Mouse (Mus musculus): ENCODE measurements around the gene Scaf1.
A peak's percentile ranks its signal among the peaks of the same experiment; 100 is the strongest.

The Scaf1 gene

DNA sequence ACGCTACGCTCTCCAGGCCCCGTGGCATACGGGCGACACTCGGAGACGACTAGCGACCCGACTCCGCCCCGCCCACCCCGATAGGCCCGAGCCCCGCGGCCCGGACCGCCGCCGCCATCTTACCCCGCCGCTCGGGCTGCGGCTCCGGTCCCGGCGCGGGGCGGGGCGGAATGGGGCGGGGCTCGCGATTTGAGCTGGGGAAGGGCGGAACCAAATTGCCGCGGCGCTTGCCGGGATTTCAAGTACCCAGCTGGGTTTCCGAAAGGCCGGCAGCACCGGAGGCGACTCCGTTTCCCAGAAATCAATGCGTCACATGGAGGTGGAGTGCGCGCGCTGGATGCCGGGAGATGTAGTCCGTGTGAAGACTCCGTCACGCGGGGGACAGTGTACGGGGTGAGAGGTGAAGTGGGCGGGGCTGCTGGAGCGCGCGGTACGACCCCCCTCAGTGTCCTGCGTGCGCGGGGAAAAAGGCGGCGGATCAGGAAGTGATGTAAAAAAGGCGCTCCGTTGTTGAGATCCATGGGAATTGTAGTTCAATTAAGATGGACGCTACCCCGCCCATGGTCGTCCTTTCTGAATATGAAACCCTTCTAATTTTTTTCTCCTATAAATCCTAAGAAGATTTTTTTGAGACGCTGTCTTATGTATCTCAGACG is at the start of gene Scaf1:
Gene Scaf1 (minus strand): TSS at position 407 of the 656 bp plus-strand sequence.
- DNase-seq (ENCODE audit: low read depth) = peak; percentile 96

DNA sequence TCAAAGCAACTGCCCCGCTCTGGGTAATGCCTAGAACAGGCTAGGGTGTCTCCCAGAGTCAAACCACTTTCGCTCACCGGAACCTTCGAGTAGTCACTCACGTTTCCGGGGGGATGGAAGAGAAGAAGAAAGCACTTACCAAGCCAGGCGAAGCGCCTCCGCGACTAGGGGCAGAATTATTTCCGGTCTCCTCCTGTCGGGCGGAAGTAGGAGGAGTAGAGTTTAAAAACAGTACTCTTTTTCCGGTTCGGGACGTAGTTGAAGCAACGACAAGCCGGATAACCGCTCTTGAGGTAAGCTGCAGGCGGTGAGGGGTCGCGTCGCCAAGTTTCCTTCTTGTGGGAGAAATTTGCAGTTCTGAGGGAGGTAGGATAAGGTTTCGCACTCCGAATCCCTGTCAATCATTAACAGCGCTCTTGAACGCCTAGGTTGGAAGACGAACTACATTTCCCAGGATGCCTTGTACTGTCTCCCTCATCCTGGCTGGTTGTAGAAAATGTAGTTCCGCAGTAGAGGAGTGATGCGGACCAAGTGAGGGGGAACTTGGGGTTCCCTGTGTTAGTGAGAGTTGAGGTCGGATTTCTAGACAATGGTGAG is 46.2 kb upstream of the Scaf1 start, which contains the start of the genes Nosip and Prrg2:
Gene Nosip (plus strand): TSS at position 191 of the 597 bp plus-strand sequence.
Gene Prrg2 (minus strand): TSS at position 439 of the 597 bp plus-strand sequence.
- DNase-seq (ENCODE audit: low read depth) = peak; percentile 100

DNA sequence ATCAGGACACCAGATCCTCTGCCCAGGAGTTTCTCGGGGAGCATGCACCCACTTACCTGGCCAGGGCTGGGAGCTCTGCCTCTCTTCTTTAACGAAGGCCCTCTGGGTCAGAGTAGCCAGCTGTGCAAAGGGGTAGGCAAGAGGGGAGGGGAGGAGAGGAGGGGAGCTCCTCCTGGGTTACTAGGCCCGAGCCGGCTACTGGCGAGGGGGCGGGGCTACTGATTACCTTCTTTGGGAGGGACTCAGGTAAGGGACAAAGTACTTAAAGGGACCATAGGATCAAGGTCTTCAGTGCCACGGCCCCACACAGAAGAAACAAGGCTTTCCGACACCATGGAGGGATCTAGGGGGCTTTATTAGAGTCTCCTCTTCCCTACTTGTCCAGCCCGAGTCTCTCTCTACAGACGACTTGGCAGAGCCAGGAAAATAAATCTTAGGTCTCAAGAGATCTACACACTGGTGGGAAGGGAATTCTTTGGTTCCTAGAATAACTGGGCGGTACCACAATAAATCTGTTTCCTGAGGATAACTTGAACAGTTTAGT is 45.4 kb upstream of the Scaf1 start:
- DNase-seq (ENCODE audit: low read depth) = no peak

DNA sequence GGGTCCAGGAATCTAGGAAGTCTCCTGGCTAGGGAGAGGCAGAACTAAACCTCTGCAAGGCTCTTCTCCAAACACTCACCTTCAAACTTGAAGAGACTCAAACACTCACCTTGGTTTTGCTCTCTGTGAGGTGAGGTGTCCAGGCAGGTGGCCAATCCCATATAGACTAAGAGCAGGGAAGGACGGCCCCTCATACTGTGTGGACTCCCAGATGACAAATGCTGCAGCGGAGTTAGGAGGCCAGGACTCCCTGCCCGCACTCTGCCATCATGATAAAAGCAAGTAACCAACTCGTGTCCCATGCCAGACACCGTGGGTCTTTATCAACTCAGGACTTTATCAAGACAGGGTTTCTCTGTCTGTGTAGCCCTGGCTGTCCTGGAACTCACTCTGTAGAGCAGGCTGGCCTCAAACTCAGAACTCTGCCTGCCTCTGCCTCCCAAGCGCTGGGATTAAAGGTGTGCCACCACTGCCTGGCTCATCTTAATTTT is 44.5 kb upstream of the Scaf1 start:
- DNase-seq (ENCODE audit: low read depth) = no peak

DNA sequence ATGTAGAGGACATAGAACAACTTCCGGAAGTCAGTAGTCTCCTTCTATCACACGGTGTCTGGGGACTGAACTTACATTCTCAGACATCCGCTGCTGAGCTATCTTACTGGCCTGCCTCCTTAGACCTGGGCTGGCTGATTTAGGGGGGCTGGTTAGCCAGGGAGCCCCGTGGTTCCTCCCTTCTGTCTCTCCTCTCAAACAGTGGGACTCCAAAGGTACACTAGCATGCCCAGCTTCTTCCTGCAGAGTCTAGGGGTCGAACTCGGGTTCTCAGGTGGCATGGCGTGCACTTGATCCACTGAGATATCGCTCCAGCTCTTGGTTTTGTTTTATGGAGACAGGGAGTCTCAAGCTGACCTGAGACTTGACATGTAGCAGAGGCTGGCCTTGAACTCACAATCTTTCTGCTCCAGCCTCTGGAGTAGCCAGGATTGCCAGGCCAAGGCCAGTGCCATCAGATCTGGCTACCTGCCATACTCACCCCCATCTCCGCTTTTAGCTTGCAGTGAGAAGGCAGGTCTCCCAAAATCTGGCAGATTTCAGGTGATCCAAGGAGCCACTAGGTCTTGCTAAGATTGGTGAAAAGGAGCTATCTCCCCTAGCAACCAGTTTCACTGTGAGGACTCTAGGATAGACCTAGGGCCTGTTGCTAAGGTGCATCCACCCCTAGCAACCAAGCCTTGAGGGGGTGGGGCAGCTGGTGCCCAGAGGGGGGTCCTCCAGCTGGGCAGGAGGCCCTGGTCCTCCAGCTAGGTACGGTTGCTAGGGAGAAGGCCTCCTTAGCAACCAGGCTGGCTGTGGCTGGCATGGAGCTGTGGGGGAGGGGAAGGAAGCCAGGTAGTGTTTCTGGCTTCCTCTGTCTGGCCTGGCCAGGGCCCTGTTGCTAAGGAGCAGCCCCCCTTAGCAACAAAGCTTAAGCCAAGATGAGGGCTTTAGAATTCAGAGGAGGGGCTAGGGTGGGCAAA is 42.7 kb upstream of the Scaf1 start:
- DNase-seq (ENCODE audit: low read depth) = no peak

DNA sequence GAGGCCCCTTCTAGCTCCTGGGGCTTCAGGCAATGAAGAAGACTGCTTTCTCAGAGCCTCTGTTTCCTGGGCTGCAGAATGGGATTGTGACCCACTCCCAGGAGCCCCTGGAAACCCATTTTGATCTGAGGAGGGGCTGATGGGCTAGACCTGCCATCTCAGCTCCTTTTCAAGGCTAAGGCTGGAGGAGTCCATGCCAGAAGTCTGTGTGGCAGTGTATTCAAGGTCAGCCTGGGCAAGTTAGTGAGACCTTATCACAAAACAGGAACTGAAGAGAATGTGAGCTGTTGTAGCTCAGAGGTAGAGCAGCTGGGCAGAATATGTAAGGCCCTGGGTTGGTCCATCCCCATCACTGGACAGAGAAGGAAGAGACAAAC is 40.8 kb upstream of the Scaf1 start:
- no peak for DNase-seq (ENCODE audit: low read depth)

DNA sequence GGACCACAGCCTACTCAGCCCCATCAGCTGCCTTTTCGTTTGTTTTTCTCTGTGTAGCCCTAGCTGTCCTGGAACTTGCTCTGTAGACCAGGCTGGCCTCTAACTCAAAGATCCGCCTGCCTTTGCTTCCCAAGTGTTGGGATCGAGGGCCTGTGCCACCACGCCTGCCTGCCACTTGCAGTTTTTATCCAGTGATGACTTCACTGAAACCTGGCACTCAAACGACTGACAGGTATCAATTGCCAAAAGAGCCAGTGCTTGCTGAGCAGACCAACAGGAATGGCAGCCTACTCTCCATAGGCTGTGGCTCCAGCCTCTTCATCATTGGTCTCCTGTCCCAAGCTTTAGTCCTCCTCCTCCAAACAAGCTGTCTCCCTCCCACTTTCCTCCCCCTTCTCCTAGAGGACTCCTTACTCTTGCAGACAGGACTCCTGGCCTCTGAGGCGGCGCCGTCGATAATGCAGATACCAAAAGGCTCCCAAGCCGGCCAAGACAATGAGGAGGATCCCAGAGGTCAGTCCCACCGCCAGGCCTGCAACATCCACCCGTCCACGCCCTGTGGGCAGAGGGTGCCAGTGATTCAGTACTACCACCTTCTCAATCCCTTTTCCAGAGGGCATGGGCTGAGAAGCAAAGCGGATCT is 40.3 kb upstream of the Scaf1 start:
- no peak for DNase-seq (ENCODE audit: low read depth)

DNA sequence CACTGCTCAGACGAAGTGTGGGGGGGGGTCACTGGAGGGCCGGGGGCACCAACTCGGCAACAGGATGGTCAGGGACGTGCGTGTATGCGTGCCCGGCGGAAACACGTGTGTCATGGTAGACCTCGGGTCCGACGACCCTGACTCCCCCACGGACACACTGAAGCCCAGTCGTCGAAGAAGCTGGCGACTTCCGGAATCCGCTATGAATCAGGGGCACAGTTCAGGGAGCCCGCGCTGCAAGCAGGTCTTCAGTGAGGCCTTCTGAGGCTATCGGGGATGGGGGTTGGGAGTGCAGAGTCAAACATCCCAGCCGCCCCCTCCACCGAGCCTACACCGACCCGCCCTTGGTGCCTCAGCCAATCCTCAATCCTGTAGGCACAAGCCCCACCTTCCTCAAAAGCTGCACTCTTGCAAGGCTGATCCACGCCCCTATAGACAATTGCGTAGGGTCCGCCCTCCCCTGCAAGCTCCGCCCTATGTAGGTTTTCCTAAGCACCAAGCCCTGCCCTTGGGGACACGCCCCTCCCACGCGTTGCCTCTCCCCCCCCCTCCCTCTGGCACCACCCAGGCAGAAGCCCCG is 37.9 kb upstream of the Scaf1 start:
- DNase-seq (ENCODE audit: low read depth) = peak; percentile 98

DNA sequence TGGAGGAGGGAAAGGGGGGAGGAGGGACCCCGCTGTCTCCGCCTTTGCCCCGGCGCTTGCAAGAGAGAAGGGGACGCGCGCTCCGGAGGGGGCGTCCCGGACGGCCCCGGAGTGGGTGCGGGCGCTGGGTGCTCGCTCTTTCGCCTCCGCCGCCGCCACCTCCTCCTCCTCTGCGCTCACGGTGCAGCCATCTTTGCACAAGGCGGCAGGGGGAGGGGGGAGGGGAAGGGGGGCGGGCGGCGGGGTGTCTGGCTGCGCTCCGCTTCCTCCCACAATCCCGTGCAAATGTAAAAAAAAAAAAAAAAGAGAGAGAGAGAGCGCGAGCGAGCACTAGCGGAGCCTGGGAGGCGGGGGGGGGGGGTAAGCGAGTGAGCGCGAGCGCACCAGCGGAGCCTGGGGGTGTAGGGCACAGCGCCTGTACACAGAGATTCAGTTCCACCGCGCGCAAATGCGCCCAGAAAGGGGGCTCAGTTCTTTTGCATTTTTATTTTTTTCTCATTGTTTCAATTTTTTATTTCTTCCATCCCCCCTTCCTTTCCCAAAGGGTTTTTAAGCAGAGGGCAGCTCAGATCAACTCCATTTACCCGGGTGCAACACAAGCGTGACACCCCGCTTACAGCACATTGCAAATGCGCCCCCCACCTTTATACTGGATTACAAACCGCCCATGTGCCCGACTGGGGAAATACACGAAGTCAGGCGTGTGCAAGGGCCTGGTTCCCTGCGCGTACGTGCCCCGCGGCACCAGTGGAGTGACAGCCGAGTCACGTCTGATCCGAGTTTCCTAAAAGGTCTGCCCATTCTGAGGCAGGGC is 37.2 kb upstream of the Scaf1 start:
- peak; percentile 49 for DNase-seq (ENCODE audit: low read depth)

DNA sequence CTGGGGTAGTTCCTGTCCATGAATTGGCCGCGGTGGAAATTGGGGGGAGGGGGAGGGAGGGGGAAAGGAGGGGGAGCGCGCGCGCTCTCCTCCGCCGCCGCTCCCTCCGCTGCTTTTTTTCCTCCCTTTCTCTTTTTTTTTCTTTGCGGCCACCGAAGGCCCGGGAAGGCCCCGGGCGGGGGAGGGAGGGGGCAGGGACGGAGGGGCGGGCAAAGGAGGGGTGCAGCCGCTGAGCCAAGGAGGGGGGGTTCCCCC is 36.6 kb upstream of the Scaf1 start, which contains the start of gene Prr12:
Gene Prr12 (minus strand): TSS at position 20 of the 255 bp plus-strand sequence.
- DNase-seq (ENCODE audit: low read depth) = no peak

DNA sequence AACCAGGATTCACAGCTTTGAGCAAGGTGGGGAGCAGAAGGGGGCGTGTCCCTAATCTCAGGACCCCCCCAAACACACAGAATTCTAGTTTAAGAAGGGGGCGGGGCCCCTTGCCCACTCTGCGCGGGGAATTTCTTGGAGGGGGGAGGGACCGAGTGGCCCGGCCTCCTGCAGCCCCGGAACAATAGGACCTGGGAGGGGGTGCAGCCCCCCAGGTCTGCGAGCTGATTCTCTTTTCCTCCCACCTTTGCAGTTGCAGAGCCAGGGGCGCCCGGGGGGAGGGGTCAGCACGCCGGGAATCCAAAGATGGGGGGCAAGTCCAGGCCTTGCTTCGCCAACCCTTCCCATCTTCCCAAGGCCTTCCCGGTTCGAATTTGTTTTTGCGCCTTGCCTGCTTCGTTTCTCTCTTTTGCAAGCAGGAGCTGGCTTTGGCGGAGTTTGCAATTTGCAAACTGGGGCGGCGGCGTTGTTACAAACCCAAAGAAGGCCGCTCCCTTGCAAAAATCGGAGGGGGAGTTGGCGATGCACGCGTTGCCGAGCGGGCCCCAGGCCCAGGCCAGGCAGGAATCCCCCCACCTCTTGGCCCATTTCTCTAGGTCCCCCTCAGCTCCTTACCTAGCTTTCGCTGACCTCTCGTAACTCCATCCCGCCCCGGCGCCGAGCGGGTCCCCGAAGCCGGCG is 36.2 kb upstream of the Scaf1 start:
- peak; percentile 32 for DNase-seq (ENCODE audit: low read depth)

DNA sequence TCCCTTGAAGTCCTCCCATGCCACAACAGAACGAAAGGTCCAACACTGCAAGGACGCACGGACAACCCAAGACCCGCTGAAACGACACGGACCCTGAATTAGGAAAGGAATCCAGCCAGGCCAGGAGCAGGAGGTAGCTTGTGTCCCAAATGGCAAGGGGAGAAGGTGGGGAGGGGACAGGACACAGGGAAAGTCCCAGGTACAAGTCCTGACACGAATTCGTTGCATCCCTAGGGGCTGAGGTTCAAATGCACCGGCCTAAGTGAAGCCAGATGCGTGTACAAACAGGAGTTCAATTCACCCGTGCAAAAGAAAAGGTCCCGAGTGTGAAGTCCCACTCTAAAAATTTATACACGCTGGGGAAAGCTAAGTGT is 35.4 kb upstream of the Scaf1 start:
- DNase-seq (ENCODE audit: low read depth) = peak; percentile 19

DNA sequence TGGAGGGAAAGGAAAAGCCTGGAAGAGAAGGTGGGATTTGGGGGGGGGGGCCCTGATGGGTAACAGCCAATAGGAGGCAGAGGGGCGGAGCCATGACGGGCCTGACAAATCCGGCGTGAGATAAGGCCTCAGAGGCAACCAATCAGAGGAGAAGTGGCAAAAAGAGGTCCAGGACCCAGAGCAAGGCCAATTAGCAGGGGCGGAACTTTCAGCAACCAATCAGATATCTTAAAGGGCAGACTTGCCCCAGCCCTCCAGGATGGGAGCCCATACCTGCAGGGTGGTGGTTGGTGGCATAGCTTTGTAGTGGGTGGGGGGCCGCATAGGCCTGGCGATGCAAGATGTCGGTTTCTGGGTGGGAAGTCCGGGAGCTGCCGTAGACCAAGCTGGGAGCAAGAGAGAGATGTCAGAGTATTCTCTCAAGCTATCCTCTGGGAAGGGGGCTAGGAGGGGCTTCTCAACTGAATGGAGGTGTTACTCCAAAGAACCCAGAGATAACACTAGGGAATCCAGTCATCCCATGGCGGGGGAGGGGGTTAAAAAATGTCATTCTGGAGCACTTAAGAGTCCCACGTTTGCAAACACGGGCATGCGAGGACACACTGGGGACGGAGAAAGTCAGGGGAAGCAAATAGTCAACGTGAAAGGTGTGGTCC is 34.9 kb upstream of the Scaf1 start:
- DNase-seq (ENCODE audit: low read depth) = peak; percentile 76

DNA sequence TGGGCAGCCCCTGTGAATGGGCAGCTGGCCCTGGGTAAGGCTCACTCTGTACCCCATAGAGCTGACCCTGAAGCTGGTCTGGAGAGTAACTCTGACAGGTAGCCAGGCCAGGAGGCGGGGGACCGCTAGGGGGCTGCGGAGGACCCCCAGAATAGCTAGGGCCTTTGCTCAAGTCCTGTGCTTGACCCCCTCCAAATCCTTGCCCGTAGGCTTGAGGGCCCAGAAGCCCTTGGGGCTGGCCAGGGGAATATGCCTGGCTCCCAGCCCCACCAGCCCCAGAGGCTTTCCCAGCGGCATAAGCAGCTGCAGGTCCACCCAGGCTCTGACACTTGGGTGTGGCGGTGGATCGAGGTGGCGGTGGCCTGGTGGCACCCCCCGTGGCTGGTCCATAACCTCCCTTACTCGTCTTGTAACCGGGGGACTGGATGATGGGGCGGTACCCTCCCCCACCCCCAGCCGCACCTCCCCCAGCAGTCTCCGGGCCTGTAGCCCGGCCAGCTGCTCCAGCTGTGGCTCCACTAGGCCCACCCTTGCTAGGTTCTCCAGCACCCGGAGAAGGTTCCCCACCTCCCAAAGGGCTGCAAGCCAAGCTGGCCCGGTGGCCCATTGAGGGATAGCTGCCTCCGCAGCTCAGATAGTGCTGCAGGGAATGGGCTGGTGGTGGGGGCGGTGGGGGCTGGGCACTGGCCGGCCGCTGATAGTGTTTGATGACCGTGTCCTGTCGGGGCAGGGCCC is 32.9 kb upstream of the Scaf1 start:
- no peak for DNase-seq (ENCODE audit: low read depth)

DNA sequence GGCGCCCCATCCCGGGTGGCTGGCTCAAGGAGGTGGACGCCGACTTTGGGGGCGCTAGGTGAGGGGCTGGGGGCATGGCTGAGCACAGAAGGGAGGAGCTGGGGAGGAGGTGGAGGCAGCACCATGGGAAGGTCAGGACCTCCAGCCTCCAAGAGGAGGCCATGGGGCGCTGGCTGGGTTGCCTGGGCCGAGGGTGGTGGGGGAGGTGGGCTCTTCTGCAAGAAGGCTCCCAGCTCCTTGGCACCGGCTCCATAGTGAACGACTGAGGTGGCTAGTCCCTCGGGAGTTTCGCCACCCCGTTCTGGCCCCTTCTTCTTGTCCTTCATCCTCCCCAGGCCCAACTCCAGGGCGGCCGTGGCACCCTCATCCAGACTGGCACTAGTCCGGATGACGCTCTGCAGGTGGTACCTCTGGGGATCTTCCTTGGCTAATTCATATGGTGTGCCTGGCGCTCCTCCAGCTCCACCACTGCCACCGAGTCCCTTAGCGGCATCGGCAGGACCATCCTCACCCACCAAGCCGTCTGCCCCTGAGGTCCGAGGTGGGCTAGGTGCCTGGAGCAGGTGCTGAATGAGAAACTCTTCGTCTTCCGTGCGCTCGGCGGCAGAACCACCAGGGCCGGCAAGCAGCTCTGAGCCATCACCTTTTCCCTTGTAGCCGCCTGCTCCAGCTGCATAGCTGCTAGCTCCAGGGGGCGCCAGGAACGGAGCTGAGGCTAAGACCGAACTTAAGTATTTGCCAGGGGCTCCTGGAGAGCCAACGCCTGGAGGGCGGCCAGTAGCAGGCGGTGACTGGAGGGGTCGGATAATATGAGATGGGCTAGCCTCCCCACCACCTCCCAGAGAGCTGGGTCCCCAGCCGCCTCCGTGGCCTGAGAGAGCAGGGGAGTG is 32.1 kb upstream of the Scaf1 start:
- no peak for DNase-seq (ENCODE audit: low read depth)

DNA sequence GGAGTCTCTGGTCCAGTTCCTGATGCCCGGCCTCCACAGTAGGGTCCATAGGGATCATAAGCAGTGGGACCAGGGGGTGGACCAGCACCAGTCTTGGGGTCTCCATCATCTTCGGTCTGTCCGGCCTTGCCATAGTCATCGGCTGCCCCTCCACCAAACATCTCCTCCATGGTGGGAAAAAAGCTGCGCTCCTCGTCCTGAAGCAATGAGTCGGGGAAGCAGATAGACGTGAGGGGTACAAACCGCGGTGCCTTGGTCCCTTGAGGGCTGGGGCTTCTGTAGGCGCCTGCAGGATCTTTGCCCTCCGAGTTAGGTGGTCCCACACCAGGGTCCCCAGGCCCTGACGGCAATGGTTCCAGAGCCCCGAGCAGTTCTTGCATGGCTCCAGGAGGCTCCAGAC is 31.3 kb upstream of the Scaf1 start:
- no peak for DNase-seq (ENCODE audit: low read depth)

DNA sequence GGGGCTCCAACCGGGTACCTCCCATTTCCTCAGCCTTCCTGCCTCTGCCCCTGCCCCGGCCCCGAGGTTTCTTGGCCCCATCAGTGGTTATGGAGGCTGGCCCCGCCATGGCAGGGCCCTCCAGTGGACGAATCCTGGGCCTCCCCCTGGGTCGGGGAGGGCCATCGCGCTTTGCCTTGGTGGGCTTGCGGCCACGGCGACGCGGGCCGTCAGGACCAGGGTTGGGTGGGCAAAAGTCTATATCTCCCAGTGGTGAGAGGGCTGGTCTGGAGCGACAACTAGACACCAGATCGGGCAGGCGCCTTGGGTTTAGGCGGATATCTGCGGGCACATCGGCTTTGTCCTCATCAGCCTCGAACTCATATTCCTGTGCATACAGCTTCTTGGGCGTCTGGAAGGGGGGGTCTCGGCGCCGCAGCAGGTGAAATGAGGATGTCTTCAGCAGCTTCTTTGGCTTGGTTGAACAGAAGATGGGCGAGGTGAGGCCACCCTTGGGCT is 30.7 kb upstream of the Scaf1 start:
- no peak for DNase-seq (ENCODE audit: low read depth)

DNA sequence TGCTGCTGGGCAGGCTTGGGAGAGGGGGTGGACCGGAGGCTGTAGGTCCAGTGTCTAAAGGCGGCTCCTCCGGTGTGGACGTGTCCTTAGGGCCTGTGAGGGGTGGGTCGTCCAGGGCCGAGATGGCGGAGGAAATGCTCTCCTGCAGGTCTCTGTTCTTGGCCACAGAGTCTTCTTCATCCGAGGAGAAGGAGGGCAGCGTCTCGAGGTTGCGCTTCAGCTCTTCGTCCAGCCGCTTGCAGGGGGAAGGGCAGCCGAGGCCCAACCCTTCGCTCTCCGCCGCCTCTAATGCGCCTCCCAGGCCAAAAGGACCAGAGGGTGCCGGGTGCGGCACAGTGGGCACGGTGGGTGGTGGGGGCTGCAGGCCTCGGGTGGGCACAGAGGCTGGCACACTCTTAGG is 29.6 kb upstream of the Scaf1 start:
- DNase-seq (ENCODE audit: low read depth) = no peak

All from c-Kit-positive CD71-positive TER-119-negative erythroid progenitor cells, embryonic 14.5 days (primary cell).